Mouse (Mus musculus) kidney, embryonic 15.5 days (tissue): ENCODE data around the gene Capn15. TPM values are rescaled to one million over a fixed set of nuclear protein-coding genes. Genes with fewer than 3 reads are reported as not detected.
A peak's percentile ranks its signal among the peaks of the same experiment; 100 is the strongest.

ENCODE experiments used
- ATAC-seq: fragments of 200-750 bp; cut with Nextera tagmentation; replicated peaks from 2 replicates; pipeline ENCODE4 v1.8.0; 2017; ENCODE audit warnings: moderate TSS enrichment; ENCODE audit not compliant: low FRiP score
- H3K27ac ChIP-seq: fragments of 300-500 bp; sonication (generic); 2 replicates; pipeline ENCODE4 v1.5.1; 2015; ENCODE audit warnings: mild to moderate bottlenecking, inconsistent platforms
- H3K27me3 ChIP-seq: fragments of 300-500 bp; sonication (generic); 2 replicates; pipeline ENCODE4 v1.6.1; 2015; ENCODE audit warnings: inconsistent platforms
- H3K36me3 ChIP-seq: fragments of 300-500 bp; sonication (generic); 2 replicates; pipeline ENCODE4 v1.6.1; 2015; ENCODE audit warnings: inconsistent platforms
- H3K4me1 ChIP-seq: fragments of 300-500 bp; sonication (generic); 2 replicates; pipeline ENCODE4 v1.6.1; 2015; ENCODE audit warnings: inconsistent platforms
- H3K4me2 ChIP-seq: fragments of 300-500 bp; sonication (generic); 2 replicates; pipeline ENCODE4 v1.6.1; 2015; ENCODE audit warnings: moderate library complexity, mild to moderate bottlenecking, inconsistent platforms
- H3K4me3 ChIP-seq: fragments of 300-500 bp; sonication (generic); replicated peaks from 2 replicates; pipeline ENCODE4 v1.5.1; 2015; ENCODE audit warnings: mild to moderate bottlenecking, inconsistent platforms
- H3K9ac ChIP-seq: fragments of 300-500 bp; sonication (generic); 2 replicates; pipeline ENCODE4 v1.6.1; 2015; ENCODE audit warnings: mild to moderate bottlenecking, inconsistent platforms
- H3K9me3 ChIP-seq: fragments of 300-500 bp; sonication (generic); replicated peaks from 2 replicates; pipeline ENCODE4 v1.6.1; 2016; ENCODE audit warnings: inconsistent platforms
- WGBS: fragments of 180-500 bp; shearing (Covaris S2); methylation state at CpG from one replicate; pipeline ENCODE4 v1.1.7; 2015; ENCODE audit warnings: mixed read lengths; 5-methylcytosine and 5-hydroxymethylcytosine counted together
- polyA plus RNA-seq: library from polyadenylated mRNA; unstranded; fragments of >200 nt; fragmentation: Nextera tagmentation; extraction: Ambion mirVana; gene quantifications from 2 replicates; pipeline ENCODE4 v1.2.1, GENCODE M21; 2015

Capn15 gene
- polyA plus RNA-seq, 1 experiment from 2014 or later, result 31.6 TPM

- Histone ChIP-seq H3K4me3 (peak within 1 kb of the TSS; percentile 52), H3K27me3 (peaks cover 47% of the 10 kb centered on the region), H3K4me2 (peak within 1 kb of the TSS; percentile 90), H3K9ac (peak within 1 kb of the TSS; percentile 55), H3K36me3 (no peaks in the 10 kb centered on the region), H3K9me3 (no peaks in the 10 kb centered on the region), H3K27ac (peak within 1 kb of the TSS; percentile 54), H3K4me1 (peaks cover 16% of the 10 kb centered on the region)
- WGBS, result 2% methylated on average over 58 of the region's 58 CpGs
- ATAC-seq, result no peak
These were observed 33.6 kb downstream of the Capn15 start, which contains the start of gene A930017K11Rik for GRCm38 (mm10) chr17:25951803-25952623. TSS of gene A930017K11Rik (minus strand) at chr17:25952565.

DNA sequence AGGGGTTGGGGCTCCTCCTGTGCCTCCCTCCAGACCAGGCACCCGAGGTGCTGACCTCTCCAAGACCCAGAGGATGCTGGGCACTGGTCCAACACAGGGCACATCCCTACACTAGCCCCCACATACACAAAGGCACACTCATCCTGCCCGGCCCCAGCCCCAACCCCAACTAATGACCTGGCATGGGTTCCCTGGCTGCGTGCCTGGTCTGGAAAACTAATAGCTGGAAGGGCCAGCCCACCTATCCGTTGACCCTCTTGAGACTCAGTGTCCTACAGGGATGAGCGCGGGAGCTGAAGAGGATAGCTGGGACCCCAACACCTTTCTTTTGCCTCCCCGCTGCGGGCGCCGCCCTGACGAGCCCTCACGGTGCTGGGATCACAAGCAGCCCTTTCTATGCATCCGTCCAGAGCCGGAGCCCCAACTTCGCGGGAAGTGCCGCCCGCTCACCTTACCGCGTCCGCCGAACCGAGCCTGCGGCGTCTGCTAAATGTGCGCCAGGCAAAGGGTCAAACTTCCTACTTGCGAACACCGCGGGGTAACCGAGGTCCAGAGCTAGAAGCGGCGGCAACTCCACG, 34.3 kb downstream of the Capn15 start:
- 0 out of 2 replicates have a peak, but pooled peaks have one; percentile 4 for ATAC-seq
- H3K4me3 ChIP-seq, result peak overlapping the region; percentile 52
- H3K9me3 ChIP-seq, result no peaks in the 10 kb centered on the region
- H3K27me3 ChIP-seq, result peaks cover 47% of the 10 kb centered on the region
- H3K36me3 ChIP-seq, result no peaks in the 10 kb centered on the region
- peaks cover 21% of the 10 kb centered on the region for H3K4me1 ChIP-seq
- H3K9ac ChIP-seq, result peak overlapping the region; percentile 55
- peak overlapping the region; percentile 90 for H3K4me2 ChIP-seq
- peak overlapping the region; percentile 54 for H3K27ac ChIP-seq
- 1% methylated on average over 33 of the region's 33 CpGs for WGBS

GRCm38 (mm10) chr17:25950706-25951105, 34.9 kb downstream of the Capn15 start:
- no peak for ATAC-seq
- H3K4me1 ChIP-seq, result peaks cover 27% of the 10 kb centered on the region
- peak overlapping the region; percentile 73 for H3K27ac ChIP-seq
- peaks cover 47% of the 10 kb centered on the region for H3K27me3 ChIP-seq
- H3K4me2 ChIP-seq, result peak overlapping the region; percentile 90
- peak overlapping the region; percentile 52 for H3K4me3 ChIP-seq
- H3K9ac ChIP-seq, result no peak overlapping the region
- no peaks in the 10 kb centered on the region for H3K36me3 ChIP-seq
- no peaks in the 10 kb centered on the region for H3K9me3 ChIP-seq
- WGBS, result 0% methylated on average over 2 of the region's 3 CpGs

- Histone ChIP-seq H3K9me3 (no peaks in the 10 kb centered on the region), H3K4me1 (peaks cover 33% of the 10 kb centered on the region), H3K4me2 (peak overlapping the region; percentile 90), H3K4me3 (peak overlapping the region; percentile 52; the same call in 1 of the 2 replicates), H3K36me3 (no peaks in the 10 kb centered on the region), H3K27me3 (peaks cover 47% of the 10 kb centered on the region), H3K9ac (no peak overlapping the region), H3K27ac (peak overlapping the region; percentile 73)
- ATAC-seq, result no peak
- 58% methylated on average over 5 of the region's 5 CpGs for WGBS
These were observed 35.6 kb downstream of the Capn15 start for GRCm38 (mm10) chr17:25949981-25950380.

DNA sequence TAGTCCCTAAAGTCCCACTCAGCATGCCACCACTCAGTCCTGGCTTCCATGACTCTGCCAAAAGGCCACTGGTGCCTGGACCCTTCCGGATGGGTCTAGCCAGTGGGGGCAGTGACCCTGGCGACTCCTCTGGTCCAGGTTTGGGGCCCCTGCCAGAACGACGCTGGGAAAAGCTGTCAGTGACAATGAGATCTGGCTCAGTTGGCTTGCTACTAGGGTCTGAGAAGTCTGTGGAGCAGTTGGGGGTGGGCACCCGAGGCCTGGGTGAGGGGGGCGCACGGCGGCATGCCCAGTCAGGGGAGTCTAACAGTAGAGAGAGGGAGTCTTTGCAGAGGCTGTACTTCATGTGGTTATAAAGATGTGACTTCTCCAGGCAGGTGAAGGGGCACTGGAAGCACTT, 37.5 kb downstream of the Capn15 start:
- WGBS, result 71% methylated on average over 8 of the region's 8 CpGs

DNA sequence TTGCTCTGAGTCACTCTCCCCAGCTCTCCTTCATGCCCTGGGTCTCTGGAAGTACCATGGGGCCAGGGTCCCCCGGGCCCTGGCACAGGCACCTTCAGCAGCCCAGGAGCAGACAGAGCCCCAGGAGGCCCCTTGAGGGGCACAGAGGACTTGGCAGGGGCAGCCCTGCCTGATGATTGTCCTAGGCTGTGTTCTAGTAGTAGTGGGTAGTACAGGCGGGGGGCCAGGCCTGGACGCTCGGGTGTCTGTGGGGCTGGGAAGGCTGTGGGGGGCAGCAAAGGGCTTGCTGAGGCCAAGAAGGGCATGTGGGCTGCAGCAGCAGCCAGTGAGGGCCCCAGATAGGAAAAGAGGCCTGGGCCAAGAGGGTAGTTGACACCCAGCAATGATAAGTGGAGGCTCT, 38.0 kb downstream of the Capn15 start:
- ATAC-seq, result no peak
- Histone ChIP-seq H3K27ac (peak overlapping the region; percentile 48; the same call in 1 of the 2 replicates), H3K27me3 (peaks cover 31% of the 10 kb centered on the region), H3K9ac (0 out of 2 replicates have a peak overlapping the region, but pooled peaks have one; percentile 2), H3K4me2 (no peak overlapping the region), H3K9me3 (no peaks in the 10 kb centered on the region), H3K36me3 (no peaks in the 10 kb centered on the region), H3K4me3 (no peak overlapping the region), H3K4me1 (peaks cover 34% of the 10 kb centered on the region)
- 84% methylated on average over 4 of the region's 4 CpGs for WGBS

More for the DNA sequence above, 37.5 kb downstream of the Capn15 start:
- ATAC-seq, result no peak
- peaks cover 33% of the 10 kb centered on the region for H3K4me1 ChIP-seq
- H3K4me3 ChIP-seq, result no peak overlapping the region
- no peak overlapping the region for H3K4me2 ChIP-seq
- no peak overlapping the region for H3K9ac ChIP-seq
- no peaks in the 10 kb centered on the region for H3K9me3 ChIP-seq
- peaks cover 35% of the 10 kb centered on the region for H3K27me3 ChIP-seq
- no peaks in the 10 kb centered on the region for H3K36me3 ChIP-seq
- H3K27ac ChIP-seq, result peak overlapping the region; percentile 48; the same call in 1 of the 2 replicates

DNA sequence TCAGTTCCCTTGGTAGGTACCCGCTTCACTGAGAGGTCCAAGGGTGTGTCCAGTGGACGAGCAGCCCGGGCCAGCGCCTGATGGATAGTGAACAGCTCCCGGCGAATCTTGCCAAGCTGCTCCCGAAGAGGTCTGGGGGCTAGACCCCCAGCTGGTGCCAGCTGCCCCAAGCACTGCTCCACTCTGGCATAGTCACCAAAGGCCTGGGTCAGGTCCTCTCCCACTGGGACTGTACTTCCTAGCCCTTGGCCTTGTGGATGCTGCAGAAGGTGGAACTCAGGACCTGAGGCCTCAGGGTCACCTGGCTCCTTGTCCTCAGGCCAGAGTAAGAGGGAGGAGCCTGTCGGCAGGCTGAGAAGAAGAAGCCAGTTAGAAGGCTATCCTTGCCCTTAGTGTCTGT, 38.7 kb downstream of the Capn15 start:
- no peak for ATAC-seq
- Histone ChIP-seq H3K27ac (peak overlapping the region; percentile 85), H3K9me3 (no peaks in the 10 kb centered on the region), H3K27me3 (peaks cover 24% of the 10 kb centered on the region), H3K4me1 (peaks cover 34% of the 10 kb centered on the region), H3K4me2 (no peak overlapping the region), H3K36me3 (no peaks in the 10 kb centered on the region), H3K9ac (no peak overlapping the region), H3K4me3 (no peak overlapping the region)
- WGBS, result 80% methylated on average over 8 of the region's 8 CpGs

DNA sequence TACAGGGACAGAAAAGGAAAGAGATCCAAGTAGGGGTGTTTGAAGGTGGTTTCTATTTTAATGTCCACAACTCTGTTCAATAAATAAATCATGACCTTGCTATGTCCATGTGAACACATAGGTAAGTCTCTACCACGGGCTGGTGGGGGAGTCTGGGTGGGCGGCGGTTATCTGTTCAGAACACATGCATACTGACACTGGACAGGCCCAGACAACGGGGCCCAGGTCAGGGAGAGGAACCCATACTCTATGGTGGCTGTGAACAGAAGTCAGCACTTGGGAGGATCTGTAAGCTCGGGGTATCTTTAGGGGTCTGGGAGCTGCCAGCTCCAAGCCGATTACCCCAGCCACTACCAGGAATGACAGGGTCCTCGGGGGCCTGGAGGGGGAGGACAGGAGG, 39.2 kb downstream of the Capn15 start:
- H3K27ac ChIP-seq, result peak overlapping the region; percentile 85
- 69% methylated on average over 7 of the region's 7 CpGs for WGBS
- H3K4me2 ChIP-seq, result no peak overlapping the region
- ATAC-seq, result no peak
- peaks cover 29% of the 10 kb centered on the region for H3K4me1 ChIP-seq
- no peaks in the 10 kb centered on the region for H3K36me3 ChIP-seq
- no peaks in the 10 kb centered on the region for H3K9me3 ChIP-seq
- H3K9ac ChIP-seq, result no peak overlapping the region
- peaks cover 18% of the 10 kb centered on the region for H3K27me3 ChIP-seq
- no peak overlapping the region for H3K4me3 ChIP-seq

DNA sequence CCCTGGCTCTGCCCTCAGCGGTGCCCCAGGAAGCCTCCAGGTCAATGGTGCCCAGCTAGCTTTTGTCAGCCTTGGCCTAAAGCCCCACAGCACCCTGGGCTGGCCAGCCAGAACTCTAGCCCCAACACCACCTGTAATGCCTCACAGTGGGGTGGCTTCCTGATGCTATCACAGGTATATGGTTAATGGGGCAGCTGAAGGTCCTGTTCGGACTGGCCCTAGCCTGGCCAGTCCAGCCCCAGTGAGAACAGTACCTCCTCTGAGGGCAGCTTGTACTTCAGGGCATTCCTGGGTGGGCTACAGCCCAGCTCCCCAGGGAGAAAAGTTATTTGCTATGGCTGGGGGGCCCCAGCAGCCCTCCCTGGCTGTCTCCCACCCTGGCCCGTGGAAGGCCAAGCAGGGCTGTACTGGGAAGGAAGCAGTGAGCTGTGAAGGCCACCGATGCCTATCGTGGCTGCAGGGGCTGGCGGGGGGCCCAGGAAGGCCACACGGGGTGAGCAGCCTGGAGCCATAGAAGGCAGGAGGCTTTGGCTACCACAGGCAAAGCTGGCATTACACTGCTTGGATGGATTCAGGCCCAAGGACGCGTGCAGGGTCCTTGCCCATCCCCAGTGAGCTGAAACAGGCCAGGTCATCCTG, 40.0 kb downstream of the Capn15 start:
- peak; percentile 55 for ATAC-seq
- 43% methylated on average over 9 of the region's 9 CpGs for WGBS

DNA sequence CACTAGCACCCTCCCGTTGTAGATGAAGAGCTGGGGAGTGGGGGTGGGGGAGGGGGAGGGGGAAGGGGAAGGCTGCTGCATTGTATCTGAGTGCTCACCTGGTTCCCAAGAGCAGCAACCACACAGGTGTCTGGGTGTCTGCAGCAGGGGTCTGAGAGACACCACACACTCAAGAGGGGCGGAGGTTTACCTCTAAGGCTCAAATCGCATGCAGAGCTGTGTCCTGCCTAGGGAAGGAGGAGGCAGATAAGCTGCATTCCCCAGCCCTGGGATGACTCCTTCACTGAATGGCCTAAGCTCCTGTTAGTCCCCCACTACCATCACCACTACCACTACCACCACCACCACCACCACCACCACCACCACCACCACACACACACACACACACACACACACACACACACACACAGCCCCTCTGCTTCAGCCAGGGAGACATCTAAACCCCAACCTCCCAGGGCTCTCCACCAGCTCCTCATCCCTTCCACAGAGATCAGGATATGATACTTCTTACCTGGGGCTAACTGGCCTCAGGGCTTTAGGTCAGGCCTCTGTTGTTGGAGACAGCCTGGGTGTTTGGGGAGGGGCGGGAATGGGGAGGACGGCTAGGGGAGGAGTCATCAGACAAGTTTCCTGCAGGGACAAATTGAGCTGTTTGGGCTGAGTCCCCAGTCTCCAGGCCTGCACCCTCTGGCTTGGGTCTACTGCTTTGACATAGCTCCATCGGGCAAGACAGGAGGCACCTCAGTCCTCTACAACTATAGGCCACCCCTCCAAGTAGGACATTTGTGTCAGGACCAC, 41.0 kb downstream of the Capn15 start, which contains the start of the genes Pigq and Nhlrc4:
Pigq (minus strand) TSS at position 571 of the 798 bp plus-strand sequence.
Nhlrc4 (minus strand) TSS at position 596 of the 798 bp plus-strand sequence.
- Histone ChIP-seq H3K4me3 (no peak within 1 kb of the TSS), H3K9ac (no peak within 1 kb of the TSS; the same call in 1 of the 2 replicates), H3K27ac (peak within 1 kb of the TSS; percentile 85), H3K4me1 (peaks cover 41% of the 10 kb centered on the region), H3K36me3 (0 out of 2 replicates have a peak, but pooled peaks cover 1% of the 10 kb centered on the region), H3K9me3 (no peaks in the 10 kb centered on the region), H3K27me3 (peaks cover under 1% of the 10 kb centered on the region; the same call in 1 of the 2 replicates), H3K4me2 (0 out of 2 replicates have a peak within 1 kb of the TSS, but pooled peaks have one; percentile 1)
- WGBS, result 58% methylated on average over 6 of the region's 6 CpGs
- no peak for ATAC-seq

More for the DNA sequence above, 40.0 kb downstream of the Capn15 start:
- peak overlapping the region; percentile 85 for H3K27ac ChIP-seq
- H3K27me3 ChIP-seq, result peaks cover 11% of the 10 kb centered on the region
- H3K9ac ChIP-seq, result no peak overlapping the region; the same call in 1 of the 2 replicates
- H3K4me3 ChIP-seq, result no peak overlapping the region
- 0 out of 2 replicates have a peak overlapping the region, but pooled peaks have one; percentile 1 for H3K4me2 ChIP-seq
- no peaks in the 10 kb centered on the region for H3K9me3 ChIP-seq
- no peaks in the 10 kb centered on the region for H3K36me3 ChIP-seq
- H3K4me1 ChIP-seq, result peaks cover 31% of the 10 kb centered on the region

DNA sequence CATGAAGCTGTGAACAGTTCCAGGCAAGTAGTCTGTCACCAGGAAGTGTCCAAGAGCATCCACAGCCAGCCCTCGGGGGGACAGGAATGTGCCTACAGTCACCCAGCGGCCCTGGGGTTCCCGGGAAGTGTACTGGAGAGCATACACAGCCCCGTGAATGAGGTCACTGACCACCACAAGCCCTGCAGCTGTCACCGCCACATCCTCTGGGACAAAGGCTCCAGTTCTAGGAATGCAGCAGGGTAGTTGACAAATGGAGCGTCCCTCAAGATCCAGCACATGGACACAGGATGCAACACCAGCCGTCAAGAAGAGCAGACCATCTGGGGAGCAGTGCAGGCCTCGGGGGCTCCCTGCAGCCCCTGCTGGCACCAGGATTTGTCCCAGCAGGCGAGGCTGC, 41.8 kb downstream of the Capn15 start:
- no peak overlapping the region for H3K9ac ChIP-seq

More for the DNA sequence above, 41.8 kb downstream of the Capn15 start:
- Histone ChIP-seq H3K27ac (peak overlapping the region; percentile 18; the same call in 1 of the 2 replicates), H3K9me3 (no peaks in the 10 kb centered on the region), H3K4me3 (no peak overlapping the region), H3K4me1 (peaks cover 41% of the 10 kb centered on the region), H3K36me3 (peaks cover 6% of the 10 kb centered on the region; the same call in 1 of the 2 replicates), H3K27me3 (no peaks in the 10 kb centered on the region), H3K4me2 (no peak overlapping the region)
- WGBS, result 80% methylated on average over 9 of the region's 9 CpGs
- no peak for ATAC-seq
